Mouse (Mus musculus): ENCODE results near the gene Cyp2j5.
"Not testable (repeated sequence)": the region's sequence is repeated elsewhere in the genome, so short reads cannot be mapped to it uniquely, and the experiment has no call there.

Cyp2j5 gene

DNA sequence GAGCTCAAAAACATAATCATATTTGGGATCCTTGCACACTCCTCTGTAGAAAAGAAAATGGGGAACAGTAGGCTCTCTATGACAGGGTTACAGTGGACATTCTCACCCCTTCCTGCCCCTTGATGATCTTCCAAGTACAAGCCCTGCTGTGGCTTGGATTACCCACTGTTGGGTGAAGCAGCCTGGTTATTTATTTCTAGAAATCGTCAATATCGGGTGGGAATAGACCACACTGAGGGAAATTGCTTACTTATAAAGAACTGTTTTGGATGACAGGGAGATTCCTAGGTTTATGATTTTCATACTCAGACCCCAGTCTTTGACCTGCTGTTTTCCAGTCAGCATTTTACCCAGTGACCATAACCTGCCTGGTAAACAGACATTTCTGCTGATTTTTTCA is at the start of gene Cyp2j5:
Gene Cyp2j5 (minus strand): TSS at position 164 of the 400 bp plus-strand sequence.
- DNase-seq, result peak; percentile 7 to 17

DNA sequence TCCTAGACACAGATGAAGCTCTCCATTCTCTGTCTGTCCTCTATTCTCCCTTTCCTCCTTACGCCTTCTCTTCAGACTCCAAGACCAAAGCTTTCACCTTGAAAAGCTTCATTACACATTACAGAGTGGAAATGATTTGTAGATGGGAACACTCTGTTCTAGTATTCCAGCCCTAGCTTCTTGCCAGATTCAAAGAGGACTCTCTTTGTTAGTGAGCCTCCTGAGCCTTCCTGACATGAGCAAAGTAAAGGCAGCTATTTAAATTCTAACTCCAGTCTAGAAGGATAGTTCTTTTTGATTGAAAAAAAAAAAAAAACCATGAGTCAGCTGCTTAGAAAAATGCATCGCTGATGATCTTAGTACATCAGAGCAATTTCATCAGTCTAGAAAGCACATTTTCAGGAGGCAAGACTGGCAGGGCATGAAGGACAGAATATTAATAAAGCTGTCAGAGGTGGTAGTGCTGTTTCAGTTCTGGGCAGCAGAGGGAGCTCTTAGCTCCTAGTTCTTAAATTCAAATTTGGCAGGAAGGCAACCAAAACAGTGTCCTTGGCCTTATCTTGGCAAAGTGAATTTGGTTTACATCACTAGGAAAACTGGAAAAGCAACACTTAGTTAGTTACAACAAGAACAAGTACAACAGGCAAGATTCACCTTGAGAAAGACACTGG is 41.5 kb upstream of the Cyp2j5 start:
- DNase-seq, result peak; percentile 65 to 66

DNA sequence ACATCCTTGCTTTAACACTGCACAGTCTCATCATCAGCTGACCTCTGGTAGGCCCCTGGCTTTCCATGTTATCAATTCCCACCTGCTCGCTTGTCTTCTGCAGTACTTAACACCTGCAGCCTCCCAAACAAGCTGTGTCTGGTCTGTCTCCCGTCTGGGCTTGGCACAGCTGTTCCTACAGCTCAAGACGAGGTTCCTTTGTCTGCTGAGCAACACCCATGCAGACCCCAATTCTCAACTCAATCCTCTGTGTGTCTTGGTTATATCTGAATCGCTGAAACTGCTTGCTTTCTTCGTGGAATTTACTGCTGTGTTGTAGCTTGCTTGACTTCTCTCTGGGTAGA is 34.2 kb upstream of the Cyp2j5 start:
- DNase-seq, result no peak

DNA sequence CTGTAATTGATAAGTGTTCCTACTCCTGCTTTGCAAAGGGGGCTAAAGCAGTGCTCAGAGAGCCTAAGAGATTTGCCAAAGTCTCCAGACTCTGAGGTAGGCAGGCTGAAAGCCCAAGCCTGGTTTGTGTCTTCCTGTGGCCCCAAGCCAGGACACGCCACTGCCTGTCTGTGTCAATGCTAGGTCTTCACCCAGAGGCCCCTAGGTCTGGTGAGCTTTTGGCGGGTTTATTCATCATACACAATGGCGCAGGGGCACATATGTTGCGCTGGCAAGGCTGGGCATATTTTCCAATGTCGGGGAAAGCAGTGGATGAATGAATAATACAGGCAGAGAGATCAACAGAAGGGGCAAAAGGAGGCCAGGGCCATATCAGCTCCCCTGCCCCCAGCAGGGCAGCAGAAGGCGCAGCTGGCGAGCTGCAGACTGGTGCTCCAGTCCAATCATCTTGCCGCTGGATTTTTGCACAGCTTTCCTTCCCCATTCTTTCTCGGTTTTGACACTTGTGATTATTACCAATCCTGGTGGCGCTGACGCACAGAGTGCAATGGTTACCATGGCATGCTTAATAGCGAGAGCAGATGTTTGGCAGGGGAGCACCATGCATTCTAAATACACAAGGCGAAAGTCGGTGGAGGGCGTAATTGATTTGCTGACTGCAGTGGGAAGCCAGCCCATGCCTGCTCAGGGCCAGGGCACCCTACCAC is 33.7 kb upstream of the Cyp2j5 start:
- peak in 1 of 2 experiments; percentile 11 for DNase-seq

DNA sequence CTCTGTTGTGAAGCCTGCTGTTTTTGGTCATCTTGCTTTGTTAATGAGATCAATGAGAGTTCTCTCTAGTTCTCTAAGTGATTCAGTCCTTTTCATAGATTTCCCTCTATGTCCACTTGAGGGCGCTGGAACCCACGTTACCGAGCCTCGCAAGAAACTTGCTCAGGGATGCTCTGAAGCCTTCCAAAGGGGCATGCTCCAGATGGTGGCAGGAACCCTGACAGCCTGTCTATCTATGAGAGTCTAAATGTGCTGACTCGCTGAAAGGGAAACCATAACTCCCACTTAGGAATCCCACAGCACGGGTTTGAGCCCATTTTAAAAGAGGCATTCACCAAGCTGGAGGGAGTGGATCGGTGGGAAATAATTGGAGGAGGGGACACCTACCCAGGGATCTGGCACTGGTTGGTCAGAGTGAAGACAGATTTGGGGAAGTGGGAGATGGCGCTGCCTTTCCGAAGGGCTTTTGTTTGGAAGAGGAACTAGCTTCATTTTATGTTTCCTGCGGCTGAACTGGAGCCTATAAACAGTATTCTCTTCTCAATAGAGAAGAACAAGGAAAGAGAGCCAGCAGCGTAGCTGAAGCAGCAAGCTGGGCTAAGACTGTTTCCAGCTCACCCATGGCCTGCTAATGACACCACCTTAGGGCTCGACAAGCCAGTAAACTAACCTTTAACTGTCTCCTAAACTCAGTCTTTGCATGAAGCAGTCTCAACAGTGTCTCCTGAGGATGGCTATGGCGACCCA is 32.8 kb upstream of the Cyp2j5 start:
- peak; percentile 56 to 66 for DNase-seq

DNA sequence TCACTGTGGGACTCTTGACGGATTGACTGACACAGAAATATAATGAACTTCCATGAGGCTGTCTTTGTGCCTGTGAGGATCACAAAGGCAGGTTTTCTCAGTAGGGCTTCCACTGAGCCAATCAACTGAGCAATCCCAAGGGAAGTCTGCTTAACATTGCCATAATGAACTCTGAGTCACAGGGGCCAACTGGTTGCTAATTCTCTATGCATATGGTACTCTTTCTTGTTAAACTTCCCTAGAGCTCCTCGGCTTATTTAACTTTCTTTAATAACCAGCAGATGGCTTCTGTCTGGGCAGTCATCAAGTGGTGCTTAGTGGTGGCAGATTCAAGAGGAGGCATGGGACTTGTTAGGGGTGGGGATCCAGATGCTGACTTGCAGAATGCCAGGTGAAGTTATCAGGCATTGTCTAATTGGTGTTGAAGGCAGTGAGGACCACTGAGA is 23.4 kb upstream of the Cyp2j5 start:
- DNase-seq, result no peak

DNA sequence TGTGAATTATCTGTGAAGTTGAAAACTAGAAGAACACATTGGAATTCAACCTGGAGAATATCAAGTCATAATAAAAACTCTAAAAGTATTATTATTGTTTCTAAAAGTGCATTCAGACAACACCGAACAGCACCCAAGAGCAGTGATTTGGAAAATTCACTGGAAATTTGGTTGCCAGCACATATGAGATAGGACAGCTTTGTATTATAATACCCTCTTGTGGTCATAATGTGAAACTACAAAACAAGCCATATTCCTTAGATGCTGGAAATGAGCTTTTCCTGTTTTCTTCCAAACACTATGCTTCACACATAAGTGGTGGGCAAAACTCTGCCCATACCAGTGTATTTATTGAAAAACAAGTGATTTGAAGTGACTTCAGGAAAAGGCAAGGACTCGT is 19.5 kb upstream of the Cyp2j5 start:
- no peak for DNase-seq

DNA sequence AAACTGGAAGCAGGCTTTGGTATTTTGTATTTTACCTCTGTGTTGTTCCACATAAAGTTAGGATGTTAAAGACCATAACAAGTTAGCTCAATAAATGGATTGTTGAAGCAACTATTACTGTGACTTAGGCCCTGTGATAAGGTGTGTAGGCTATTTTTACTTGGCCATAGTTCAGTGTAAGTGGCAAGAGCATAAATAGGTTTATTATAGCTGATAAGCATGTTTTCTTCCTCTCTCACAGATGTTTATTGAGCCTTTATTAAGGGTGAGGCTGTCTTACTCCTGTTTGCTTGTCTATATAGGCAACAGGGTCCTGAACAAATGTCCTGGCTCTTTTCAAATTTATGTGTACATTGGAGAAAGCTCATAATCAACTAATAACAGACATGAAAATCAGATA is 17.0 kb upstream of the Cyp2j5 start:
- no peak for DNase-seq

DNA sequence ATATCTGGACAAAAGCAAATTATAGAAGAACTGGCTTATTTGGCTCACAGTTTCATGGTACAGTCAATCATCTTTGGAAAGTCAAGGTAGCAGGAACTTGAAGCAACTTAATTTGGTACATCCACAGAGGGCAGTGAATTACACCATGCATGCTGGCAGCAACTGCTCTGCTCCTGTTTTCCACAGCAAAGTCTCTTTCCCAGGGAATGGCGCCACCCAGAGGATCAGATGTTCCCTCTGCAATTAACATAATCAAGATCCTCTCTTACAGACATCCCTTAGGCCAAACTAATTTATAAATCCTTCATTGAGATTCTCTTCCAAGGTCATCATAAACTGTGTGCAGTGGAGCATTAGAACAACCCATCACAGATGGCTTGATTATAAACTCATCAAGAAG is 16.3 kb upstream of the Cyp2j5 start:
- peak; percentile 59 to 61 for DNase-seq

DNA sequence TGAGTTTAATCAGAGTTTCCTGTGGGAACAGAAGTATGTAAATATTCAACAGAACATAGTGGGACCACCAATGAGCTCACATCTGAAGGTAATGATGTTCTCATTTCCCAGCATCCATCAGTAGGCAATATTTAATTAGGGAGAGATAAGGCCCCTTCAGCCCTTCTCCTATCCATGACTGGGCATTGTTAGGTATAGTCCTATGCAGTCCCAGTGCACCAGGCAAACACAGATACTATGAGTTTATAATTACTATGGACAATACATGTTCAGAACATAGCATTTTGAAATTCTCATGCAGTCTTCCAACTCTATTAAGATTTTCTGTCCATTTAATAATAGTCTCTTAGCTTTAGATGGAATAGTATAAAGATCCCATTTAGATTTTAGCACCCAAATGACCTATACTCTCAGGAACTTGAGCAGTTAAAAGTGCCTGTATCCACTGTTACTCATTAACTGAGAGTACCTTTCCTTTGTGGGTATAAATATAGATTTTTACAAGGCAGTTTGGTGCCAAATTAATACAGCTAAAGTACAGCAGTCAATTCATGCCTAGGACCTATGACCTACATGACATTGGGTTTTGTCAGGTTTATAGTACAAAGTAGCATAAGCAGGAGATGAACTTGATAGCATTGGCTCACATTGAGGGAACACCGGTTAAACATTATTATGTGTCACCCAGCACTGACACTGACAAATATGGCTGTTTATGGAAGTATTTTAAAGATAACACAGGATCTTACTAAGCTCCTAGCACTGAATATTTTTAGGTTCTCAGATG is 907 bp upstream of the Cyp2j5 start:
- DNase-seq, result no peak

DNA sequence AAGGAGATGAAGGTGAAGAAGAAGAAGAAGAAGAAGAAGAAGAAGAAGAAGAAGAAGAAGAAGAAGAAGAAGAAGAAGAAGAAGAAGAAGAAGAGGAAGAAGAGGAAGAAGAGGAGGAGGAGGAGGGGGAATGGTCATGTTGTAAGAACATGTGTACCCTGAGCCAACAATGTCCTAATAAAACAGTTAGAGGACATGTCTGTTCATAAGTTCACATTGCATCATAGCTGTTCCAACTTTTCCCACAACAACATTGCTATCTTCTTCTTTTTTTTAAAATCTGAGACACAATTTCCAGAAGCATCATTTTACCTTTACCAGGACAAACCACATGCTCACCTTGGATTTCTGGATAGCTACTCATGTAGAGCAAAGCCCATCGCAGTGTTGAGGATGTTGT is 28.5 kb downstream of the Cyp2j5 start:
- DNase-seq, result no peak

DNA sequence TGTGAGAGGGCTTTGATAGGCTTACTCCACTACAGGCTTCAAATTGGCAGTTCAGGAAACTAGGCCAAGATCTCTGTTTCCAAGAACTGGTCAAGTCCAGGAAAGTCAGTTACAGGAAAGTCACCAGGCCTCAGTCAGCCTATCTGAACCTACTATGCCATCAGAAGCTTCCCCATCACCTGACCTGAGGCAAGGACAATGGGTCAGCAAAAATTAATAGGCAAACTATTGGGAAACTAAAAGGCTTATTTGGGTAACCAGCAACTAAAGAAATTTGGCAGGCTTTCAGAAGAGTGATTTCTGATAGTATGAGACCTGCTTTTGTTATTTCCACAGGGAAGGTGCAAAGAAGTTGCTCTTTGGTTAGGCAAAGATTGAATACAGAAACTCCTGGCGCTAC is 41.5 kb downstream of the Cyp2j5 start:
- DNase-seq, result no peak

DNA sequence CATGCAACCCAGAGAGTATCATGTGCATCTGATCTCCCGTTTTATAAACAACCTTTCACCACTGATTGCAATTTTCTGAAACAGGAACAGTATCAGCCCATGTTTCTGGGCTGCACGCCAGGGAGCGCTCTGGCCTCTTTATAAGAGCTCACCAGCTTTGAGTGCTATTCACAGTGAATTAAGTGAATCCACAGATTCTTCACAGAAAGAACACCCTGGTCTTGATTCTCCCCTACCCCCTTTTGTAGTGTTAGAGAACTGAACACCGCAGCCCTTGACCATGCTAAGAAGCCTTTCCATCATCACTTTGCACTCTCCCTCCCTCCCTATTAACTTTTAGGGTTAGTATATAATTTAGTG is 72.2 kb downstream of the Cyp2j5 start:
- peak; percentile 62 to 72 for DNase-seq

DNA sequence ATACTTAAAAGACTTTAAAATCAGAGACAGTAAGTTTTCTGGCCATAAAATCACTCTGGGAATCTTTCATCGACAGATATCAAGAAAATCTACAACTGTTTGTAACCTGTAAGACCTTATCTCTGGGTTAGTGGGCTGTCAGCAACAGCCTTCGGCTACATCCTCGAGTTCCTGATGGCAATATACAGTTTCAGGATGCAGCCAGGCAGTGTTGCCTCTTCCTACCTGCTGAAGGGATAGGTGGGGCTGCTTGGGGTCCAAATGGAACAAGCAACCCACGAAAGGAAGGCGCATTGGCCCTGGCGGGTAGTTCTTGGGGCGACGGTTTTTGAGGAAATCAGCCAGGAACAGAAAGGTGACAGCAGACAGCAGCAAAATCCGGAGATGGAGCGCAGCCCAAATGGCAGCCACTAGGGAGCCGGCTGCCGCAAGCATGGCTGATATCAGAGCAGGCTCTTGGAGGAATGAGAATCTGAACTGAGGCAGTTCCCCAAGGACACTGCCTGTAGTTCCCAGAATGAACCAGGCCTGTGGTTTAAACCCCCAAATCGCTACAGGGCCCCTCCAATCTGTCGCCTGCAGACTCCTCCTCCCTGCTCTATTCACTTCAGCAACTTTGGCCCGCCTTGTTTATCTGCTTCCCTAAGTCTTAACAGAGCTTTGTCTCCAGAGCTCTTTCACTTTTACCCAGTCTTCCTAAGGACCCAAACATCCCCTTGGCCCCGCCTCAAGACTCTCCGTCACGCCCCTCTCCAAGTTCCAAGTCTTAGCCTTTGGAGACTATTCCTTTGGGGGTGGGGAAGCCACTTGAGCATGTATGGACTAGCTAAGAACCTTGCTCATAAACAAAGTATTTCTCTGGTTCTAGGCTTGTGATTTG is 72.8 kb downstream of the Cyp2j5 start, which contains the start of gene Cyp2j9:
Gene Cyp2j9 (minus strand): TSS at position 668 of the 880 bp plus-strand sequence.
- peak; percentile 75 to 83 for DNase-seq

DNA sequence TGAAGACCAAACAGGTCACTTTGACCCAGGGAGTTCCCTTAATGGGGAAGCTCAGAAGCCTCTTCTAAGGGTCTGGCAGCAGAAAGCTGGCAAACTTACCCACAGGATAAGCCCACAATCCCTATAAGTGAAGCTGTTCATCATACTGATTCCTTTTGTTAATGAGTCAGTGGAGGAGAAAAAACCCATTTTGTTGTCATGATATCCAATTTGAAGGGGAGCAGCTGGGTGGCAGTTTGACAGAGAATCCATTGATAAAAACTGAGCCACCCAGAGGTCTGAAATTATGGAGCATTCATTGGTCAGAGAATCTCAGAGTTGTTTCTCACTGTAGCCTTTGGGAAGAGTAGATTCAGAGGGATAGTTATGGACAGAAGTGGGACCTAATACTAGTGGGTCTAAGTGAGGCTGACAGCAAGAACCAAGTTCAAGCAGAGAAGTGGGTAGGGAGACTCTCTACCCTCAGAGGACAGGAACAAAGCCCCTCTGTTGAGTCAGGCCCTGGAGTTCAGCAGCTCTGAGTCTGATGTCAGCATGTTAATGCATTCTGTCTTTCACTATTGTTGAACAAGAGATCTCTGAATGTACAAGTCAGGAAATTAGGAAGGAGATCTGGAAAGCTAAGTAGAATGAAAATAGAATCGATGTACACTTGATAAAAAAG is 82.4 kb downstream of the Cyp2j5 start:
- no peak for DNase-seq

DNA sequence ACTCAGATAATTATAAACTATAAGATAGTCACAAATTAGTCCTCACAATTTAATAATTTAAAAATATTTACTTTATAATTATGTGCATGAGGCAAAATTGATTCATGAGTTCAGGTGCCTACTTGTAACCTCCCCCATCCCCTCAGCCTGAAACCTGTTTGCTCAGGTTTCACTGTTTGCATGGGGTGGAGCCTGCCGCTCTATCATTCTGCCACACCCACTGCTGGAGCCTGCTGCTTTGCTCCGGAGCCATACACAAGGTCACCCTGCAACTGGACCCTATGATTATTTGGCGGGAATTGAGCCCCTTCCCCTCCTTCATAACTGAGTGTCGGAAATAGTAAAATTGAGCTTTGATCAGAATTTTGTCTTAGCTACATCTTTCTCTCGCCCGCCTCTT is 83.6 kb downstream of the Cyp2j5 start:
- DNase-seq, result not testable (repeated sequence)
